Mouse (Mus musculus) C2C12 (cell line): ENCODE measurements around the gene Cd6. TPM values are rescaled to one million over a fixed set of nuclear protein-coding genes. Genes with fewer than 3 reads are reported as not detected.

Experiments
- H3K27me3 ChIP-seq: one replicate; pipeline ENCODE4 v1.6.1; 2011; ENCODE audit not compliant: control insufficient read depth, insufficient read depth, insufficient read length
- H3K36me3 ChIP-seq: one replicate; pipeline ENCODE4 v1.6.1; 2011; ENCODE audit not compliant: control insufficient read depth, insufficient read depth
- H3K4me3 ChIP-seq: one replicate; pipeline ENCODE4 v1.5.1; 2011; ENCODE audit warnings: mild to moderate bottlenecking, control low read depth; ENCODE audit not compliant: poor library complexity, insufficient read depth, severe bottlenecking
- H3K79me2 ChIP-seq: one replicate; pipeline ENCODE4 v1.6.1; 2011; ENCODE audit not compliant: control insufficient read depth, insufficient read depth
- H3K79me3 ChIP-seq: one replicate; pipeline ENCODE4 v1.6.1; 2011; ENCODE audit warnings: low read depth, control low read depth
- H3ac ChIP-seq: one replicate; pipeline ENCODE3; 2011; ENCODE audit warnings: low read depth; ENCODE audit not compliant: control insufficient read depth, insufficient read length
- CEBPB ChIP-seq: IDR thresholded peaks from one replicate; pipeline ENCODE4 v1.6.1; 2011; ENCODE audit warnings: low read depth, mild to moderate bottlenecking, control low read depth, moderate library complexity
- CTCF ChIP-seq: IDR thresholded peaks from one replicate; pipeline ENCODE4 v1.5.1; 2011; ENCODE audit not compliant: control insufficient read depth, insufficient read depth, insufficient read length
- FOSL1 ChIP-seq: IDR thresholded peaks from one replicate; pipeline ENCODE4 v1.8.0; 2011; ENCODE audit warnings: mild to moderate bottlenecking, low read length; ENCODE audit not compliant: poor library complexity, insufficient read depth, severe bottlenecking
- MAX ChIP-seq: IDR thresholded peaks from one replicate; pipeline ENCODE4 v1.6.1; 2011; ENCODE audit warnings: mild to moderate bottlenecking, control low read depth
- MYOD1 ChIP-seq: IDR thresholded peaks from one replicate; pipeline ENCODE4 v1.6.1; 2011; ENCODE audit warnings: low read depth; ENCODE audit not compliant: control insufficient read depth, insufficient read length
- MYOG ChIP-seq: IDR thresholded peaks from one replicate; pipeline ENCODE4 v1.6.1; 2011; ENCODE audit not compliant: control insufficient read depth, insufficient read length; ENCODE audit errors: extremely low read depth
- USF1 ChIP-seq: IDR thresholded peaks from one replicate; pipeline ENCODE4 v1.6.1; 2011; ENCODE audit warnings: low read depth, mild to moderate bottlenecking, control low read depth, moderate library complexity
- polyA plus RNA-seq: library from polyadenylated mRNA; unstranded; fragments of >200 nt; fragmentation: generic; extraction: Trizol; gene quantifications from one replicate; pipeline ENCODE4 v1.2.1, GENCODE M21; 2012; ENCODE audit warnings: missing spikeins

Cd6 gene
- polyA plus RNA-seq, 1 experiment, result 0.30 TPM

GRCm38 (mm10) chr19:10841721-10842626, 12.1 kb upstream of the Cd6 start:
- no peaks in the 10 kb centered on the region for H3K27me3 ChIP-seq
- no peaks in the 10 kb centered on the region for H3K36me3 ChIP-seq
- TF ChIP-seq CTCF (no peak), USF1 (no peak), MYOD1 (no peak), FOSL1 (no peak), CEBPB (no peak), MYOG (no peak)
- no peaks in the 10 kb centered on the region for H3K79me3 ChIP-seq
- H3K79me2 ChIP-seq, result no peaks in the 10 kb centered on the region
- H3K4me3 ChIP-seq, result no peak overlapping the region
- H3ac ChIP-seq, result no peak overlapping the region

DNA sequence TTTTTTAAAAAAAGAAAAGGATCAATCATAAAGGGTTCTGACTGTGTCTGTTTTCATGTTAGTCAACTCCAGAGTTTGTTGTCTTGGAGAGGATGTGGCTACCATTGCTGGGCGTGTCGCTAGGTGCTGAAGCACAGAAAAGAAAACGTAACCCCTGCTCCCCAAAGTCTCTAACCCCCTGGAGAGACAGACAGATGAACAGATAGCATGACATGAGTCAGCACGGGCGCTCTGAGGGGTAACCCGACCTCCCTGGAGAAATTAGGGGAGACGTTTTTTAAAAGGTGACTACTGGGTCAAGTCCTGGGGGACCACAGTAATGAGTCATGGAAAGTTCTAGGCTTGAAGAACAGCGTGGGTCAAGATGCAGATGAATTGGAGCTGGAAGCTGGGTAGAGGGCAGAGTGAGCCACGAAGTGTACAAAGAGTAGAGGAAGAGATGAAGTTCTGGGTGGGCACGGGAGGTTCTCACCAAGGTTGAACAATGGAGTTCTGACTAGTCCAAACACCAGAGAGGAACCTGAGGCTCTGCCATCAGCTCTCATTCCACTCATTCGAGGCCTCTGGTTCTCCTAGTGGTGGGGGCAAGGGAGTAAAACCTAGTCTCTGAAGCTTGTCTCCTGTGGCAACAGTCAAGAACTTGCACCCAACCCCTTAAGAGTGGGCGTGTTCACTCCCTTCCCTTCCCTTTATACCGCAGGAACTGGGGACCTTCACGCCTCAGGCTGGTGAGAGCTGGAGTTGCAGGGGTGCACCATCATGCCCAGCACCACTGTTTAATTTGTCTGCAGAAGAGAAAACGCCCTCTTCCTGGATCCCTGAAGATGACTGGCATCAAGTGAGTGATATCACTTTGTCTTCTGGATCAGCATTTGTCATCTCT, 9.4 kb upstream of the Cd6 start, which contains the start of gene Slc15a3:
Gene Slc15a3, plus strand, starts transcription at position 718 of the 883 bp plus-strand sequence.
- Histone ChIP-seq H3K27me3 (no peaks in the 10 kb centered on the region), H3K36me3 (no peaks in the 10 kb centered on the region), H3K79me2 (no peaks in the 10 kb centered on the region), H3ac (no peak within 1 kb of the TSS), H3K4me3 (no peak within 1 kb of the TSS), H3K79me3 (no peaks in the 10 kb centered on the region)
- TF ChIP-seq FOSL1 (peak; percentile 50), MYOD1 (peak; percentile 9), MAX (no peak)

GRCm38 (mm10) chr19:10835671-10836070, 5.8 kb upstream of the Cd6 start:
- no peaks in the 10 kb centered on the region for H3K27me3 ChIP-seq
- no peak overlapping the region for H3ac ChIP-seq
- TF ChIP-seq MAX, result no peak
- TF ChIP-seq MYOD1, result no peak
- no peak for TF ChIP-seq FOSL1
- TF ChIP-seq MYOG, result no peak
- TF ChIP-seq USF1, result no peak
- no peak for TF ChIP-seq CTCF
- no peak for TF ChIP-seq CEBPB
- H3K36me3 ChIP-seq, result no peaks in the 10 kb centered on the region
- no peaks in the 10 kb centered on the region for H3K79me3 ChIP-seq
- no peaks in the 10 kb centered on the region for H3K79me2 ChIP-seq
- H3K4me3 ChIP-seq, result no peak overlapping the region

GRCm38 (mm10) chr19:10833611-10834010, 3.8 kb upstream of the Cd6 start:
- Histone ChIP-seq H3K4me3 (no peak overlapping the region), H3ac (no peak overlapping the region), H3K79me3 (no peaks in the 10 kb centered on the region), H3K36me3 (no peaks in the 10 kb centered on the region), H3K79me2 (no peaks in the 10 kb centered on the region), H3K27me3 (no peaks in the 10 kb centered on the region)
- TF ChIP-seq CEBPB, result peak; percentile 73
- TF ChIP-seq MYOD1, result no peak

GRCm38 (mm10) chr19:10832030-10832429, 2.2 kb upstream of the Cd6 start:
- H3K36me3 ChIP-seq, result no peaks in the 10 kb centered on the region
- H3K4me3 ChIP-seq, result no peak overlapping the region
- no peak for TF ChIP-seq CTCF
- TF ChIP-seq MYOG, result no peak
- no peak for TF ChIP-seq CEBPB
- TF ChIP-seq MAX, result no peak
- no peak for TF ChIP-seq FOSL1
- no peak for TF ChIP-seq USF1
- no peak for TF ChIP-seq MYOD1
- H3K79me3 ChIP-seq, result no peaks in the 10 kb centered on the region
- no peaks in the 10 kb centered on the region for H3K27me3 ChIP-seq
- no peaks in the 10 kb centered on the region for H3K79me2 ChIP-seq
- no peak overlapping the region for H3ac ChIP-seq
